Mouse (Mus musculus): ENCODE measurements around the gene 4930590J08Rik. TPM values are rescaled to one million over a fixed set of nuclear protein-coding genes. Genes with fewer than 3 reads are reported as not detected.

Gene 4930590J08Rik
- total RNA-seq, 2 experiments from 2014 or later: 2.0 to 2.2 TPM

- no peak for DNase-seq (ENCODE audit: low spot score in 2 of 2)
Observed at GRCm38 (mm10) chr6:91963429-91963828, 60.8 kb downstream of the 4930590J08Rik start.

- no peak for DNase-seq (ENCODE audit: low spot score in 2 of 2)
Observed at GRCm38 (mm10) chr6:91965060-91965459, 62.5 kb downstream of the 4930590J08Rik start.

- DNase-seq (ENCODE audit: low spot score in 2 of 2): no peak
Observed at GRCm38 (mm10) chr6:91966006-91966405, 63.4 kb downstream of the 4930590J08Rik start.

GRCm38 (mm10) chr6:91972201-91972646, 69.6 kb downstream of the 4930590J08Rik start:
- DNase-seq (ENCODE audit: low spot score in 2 of 2): no peak

- DNase-seq (ENCODE audit: low spot score in 2 of 2): no peak
Observed at GRCm38 (mm10) chr6:91973972-91974371, 71.4 kb downstream of the 4930590J08Rik start.

- DNase-seq (ENCODE audit: low spot score in 2 of 2): no peak
Observed at GRCm38 (mm10) chr6:91978371-91979300, 76.0 kb downstream of the 4930590J08Rik start, which contains the start of gene Fgd5. Fgd5 (plus strand) TSS chr6:91978878.

- DNase-seq (ENCODE audit: low spot score in 2 of 2): no peak
Observed at GRCm38 (mm10) chr6:91979301-91979996, 76.8 kb downstream of the 4930590J08Rik start.

GRCm38 (mm10) chr6:91980011-91980410, 77.4 kb downstream of the 4930590J08Rik start:
- DNase-seq (ENCODE audit: low spot score in 2 of 2): no peak

GRCm38 (mm10) chr6:91990101-91990500, 87.5 kb downstream of the 4930590J08Rik start:
- no peak for DNase-seq (ENCODE audit: low spot score in 2 of 2)

- DNase-seq (ENCODE audit: low spot score in 2 of 2): no peak
Observed at GRCm38 (mm10) chr6:91992823-91993222, 90.2 kb downstream of the 4930590J08Rik start.

- DNase-seq (ENCODE audit: low spot score in 2 of 2): no peak
Observed at GRCm38 (mm10) chr6:91993795-91994505, 91.3 kb downstream of the 4930590J08Rik start.

GRCm38 (mm10) chr6:91996072-91996471, 93.5 kb downstream of the 4930590J08Rik start:
- DNase-seq (ENCODE audit: low spot score in 2 of 2): no peak

Other genes starting within 250 kb of the 4930590J08Rik start
- gene Slc6a6, start 218.8 kb upstream of the 4930590J08Rik start, total RNA-seq (2021): 100 to 1,000 TPM; 134 to 137 TPM
- 10 to 100 TPM; 18.0 to 20.1 TPM for gene Grip2, start 75.6 kb upstream of the 4930590J08Rik start, total RNA-seq (2021)
- gene Ccdc174, start 24.8 kb upstream of the 4930590J08Rik start, total RNA-seq (2021): 10 to 100 TPM; 25.1 to 29.3 TPM
- 1 to 10 TPM; 5.3 to 5.8 TPM for gene Fgd5, start 76.1 kb downstream of the 4930590J08Rik start, total RNA-seq (2021)
- gene Nr2c2, start 188.6 kb downstream of the 4930590J08Rik start, total RNA-seq (2021): 100 to 1,000 TPM in 1 of 2 experiments, 10 to 100 TPM in 1; 99.1 to 105 TPM

Measured in left cerebral cortex, adult 18-20 months (tissue).